Mouse (Mus musculus): ENCODE data around the gene Gm17268. TPM values are rescaled to one million over a fixed set of nuclear protein-coding genes. Genes with fewer than 3 reads are reported as not detected.

Gm17268 gene
- polyA plus RNA-seq (2017; shearing (Covaris generic)): not detected

GRCm38 (mm10) chr11:82038535-82038934 is at the start of gene Gm17268:
Gm17268 (minus strand) TSS chr11:82038562.

GRCm38 (mm10) chr11:82057646-82058045 is 19.3 kb upstream of the Gm17268 start, which contains the start of gene Ccl11:
Ccl11 (plus strand) TSS chr11:82057823.

GRCm38 (mm10) chr11:82045471-82045870 is 7.1 kb upstream of the Gm17268 start, which contains the start of gene Ccl7:
Ccl7 (plus strand) TSS chr11:82045712.

GRCm38 (mm10) chr11:82035356-82035755 is 3.0 kb downstream of the Gm17268 start, which contains the start of gene Ccl2:
Ccl2 (plus strand) TSS chr11:82035571.

Other genes starting within 250 kb of the Gm17268 start
- under 1 TPM; 0.08 to 0.16 TPM for gene 5530401A14Rik, start 177.9 kb downstream of the Gm17268 start, polyA plus RNA-seq (2017; shearing (Covaris generic))
- gene Asic2, start 70.1 kb downstream of the Gm17268 start, polyA plus RNA-seq (2017; shearing (Covaris generic)): not detected
- under 1 TPM in 1 of 2 experiments, not detected in 1; 0.42 TPM for gene Ccl2, start 3.0 kb downstream of the Gm17268 start, polyA plus RNA-seq (2017; shearing (Covaris generic))
- gene Ccl7, start 7.2 kb upstream of the Gm17268 start, polyA plus RNA-seq (2017; shearing (Covaris generic)): under 1 TPM; 0.88 to 0.96 TPM
- not detected for gene Ccl11, start 19.3 kb upstream of the Gm17268 start, polyA plus RNA-seq (2017; shearing (Covaris generic))
- 1 to 10 TPM in 1 of 2 experiments, not detected in 1; 3.9 TPM for gene Ccl12, start 63.3 kb upstream of the Gm17268 start, polyA plus RNA-seq (2017; shearing (Covaris generic))
- gene Ccl8, start 76.6 kb upstream of the Gm17268 start, polyA plus RNA-seq (2017; shearing (Covaris generic)): 100 to 1,000 TPM in 1 of 2 experiments, 1 to 10 TPM in 1; 1.4 to 209 TPM